Mouse (Mus musculus) C2C12 (cell line): Measurements from ENCODE around the gene Aunip. TPM values are rescaled to one million over a fixed set of nuclear protein-coding genes. Genes with fewer than 3 reads are reported as not detected.

Source experiments
- H3K27me3 ChIP-seq: one replicate; pipeline ENCODE4 v1.6.1; 2011; ENCODE audit not compliant: control insufficient read depth, insufficient read depth, insufficient read length
- H3K36me3 ChIP-seq: one replicate; pipeline ENCODE4 v1.6.1; 2011; ENCODE audit not compliant: control insufficient read depth, insufficient read depth
- H3K4me3 ChIP-seq: one replicate; pipeline ENCODE4 v1.5.1; 2011; ENCODE audit warnings: mild to moderate bottlenecking, control low read depth; ENCODE audit not compliant: poor library complexity, insufficient read depth, severe bottlenecking
- H3K79me2 ChIP-seq: one replicate; pipeline ENCODE4 v1.6.1; 2011; ENCODE audit not compliant: control insufficient read depth, insufficient read depth
- H3K79me3 ChIP-seq: one replicate; pipeline ENCODE4 v1.6.1; 2011; ENCODE audit warnings: low read depth, control low read depth
- H3ac ChIP-seq: one replicate; pipeline ENCODE3; 2011; ENCODE audit warnings: low read depth; ENCODE audit not compliant: control insufficient read depth, insufficient read length
- CEBPB ChIP-seq: IDR thresholded peaks from one replicate; pipeline ENCODE4 v1.6.1; 2011; ENCODE audit warnings: low read depth, mild to moderate bottlenecking, control low read depth, moderate library complexity
- CTCF ChIP-seq: IDR thresholded peaks from one replicate; pipeline ENCODE4 v1.5.1; 2011; ENCODE audit not compliant: control insufficient read depth, insufficient read depth, insufficient read length
- FOSL1 ChIP-seq: IDR thresholded peaks from one replicate; pipeline ENCODE4 v1.8.0; 2011; ENCODE audit warnings: mild to moderate bottlenecking, low read length; ENCODE audit not compliant: poor library complexity, insufficient read depth, severe bottlenecking
- MAX ChIP-seq: IDR thresholded peaks from one replicate; pipeline ENCODE4 v1.6.1; 2011; ENCODE audit warnings: mild to moderate bottlenecking, control low read depth
- MYOD1 ChIP-seq: IDR thresholded peaks from one replicate; pipeline ENCODE4 v1.6.1; 2011; ENCODE audit warnings: low read depth; ENCODE audit not compliant: control insufficient read depth, insufficient read length
- MYOG ChIP-seq: IDR thresholded peaks from one replicate; pipeline ENCODE4 v1.6.1; 2011; ENCODE audit not compliant: control insufficient read depth, insufficient read length; ENCODE audit errors: extremely low read depth
- USF1 ChIP-seq: IDR thresholded peaks from one replicate; pipeline ENCODE4 v1.6.1; 2011; ENCODE audit warnings: low read depth, mild to moderate bottlenecking, control low read depth, moderate library complexity
- polyA plus RNA-seq: library from polyadenylated mRNA; unstranded; fragments of >200 nt; fragmentation: generic; extraction: Trizol; gene quantifications from one replicate; pipeline ENCODE4 v1.2.1, GENCODE M21; 2012; ENCODE audit warnings: missing spikeins

Aunip gene
- polyA plus RNA-seq, 1 experiment, result 14.9 TPM

DNA sequence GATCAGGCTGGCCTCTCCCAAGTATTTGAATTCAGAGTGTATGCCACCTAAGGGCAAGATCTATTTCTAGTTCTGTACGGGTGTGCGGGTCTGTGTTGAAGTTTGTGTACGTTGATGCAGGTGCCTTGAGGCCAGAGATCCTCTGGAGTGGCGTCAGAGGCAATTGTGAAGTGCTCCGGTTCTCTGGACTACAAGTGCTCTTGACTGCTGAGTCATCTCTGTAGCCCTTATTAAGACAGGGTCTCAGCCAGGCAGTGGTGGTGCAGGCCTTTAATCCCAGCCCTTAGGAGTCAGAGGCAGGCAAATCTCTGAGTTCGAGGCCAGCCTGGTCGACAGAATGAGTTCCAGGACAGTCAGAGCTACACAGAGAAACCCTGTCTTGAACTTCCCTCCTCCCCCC, 4.8 kb downstream of the Aunip start:
- TF ChIP-seq CEBPB, result no peak
- TF ChIP-seq FOSL1, result no peak
- no peak for TF ChIP-seq USF1
- TF ChIP-seq MYOD1, result no peak
- no peak for TF ChIP-seq CTCF
- no peak for TF ChIP-seq MYOG
- Histone ChIP-seq H3K36me3 (peaks cover 19% of the 10 kb centered on the region), H3K27me3 (no peaks in the 10 kb centered on the region)

GRCm38 (mm10) chr4:134516981-134517380, 6.2 kb downstream of the Aunip start:
- Histone ChIP-seq H3ac (no peak overlapping the region), H3K27me3 (no peaks in the 10 kb centered on the region), H3K79me3 (peaks cover 42% of the 10 kb centered on the region), H3K79me2 (peaks cover 82% of the 10 kb centered on the region), H3K4me3 (no peak overlapping the region), H3K36me3 (peaks cover 21% of the 10 kb centered on the region)
- TF ChIP-seq MYOD1 (no peak), CEBPB (no peak), USF1 (no peak), MAX (no peak), MYOG (no peak)

More for the DNA sequence above, 4.8 kb downstream of the Aunip start:
- Histone ChIP-seq H3K79me2 (peaks cover 90% of the 10 kb centered on the region), H3ac (no peak overlapping the region), H3K4me3 (no peak overlapping the region), H3K79me3 (peaks cover 48% of the 10 kb centered on the region)

DNA sequence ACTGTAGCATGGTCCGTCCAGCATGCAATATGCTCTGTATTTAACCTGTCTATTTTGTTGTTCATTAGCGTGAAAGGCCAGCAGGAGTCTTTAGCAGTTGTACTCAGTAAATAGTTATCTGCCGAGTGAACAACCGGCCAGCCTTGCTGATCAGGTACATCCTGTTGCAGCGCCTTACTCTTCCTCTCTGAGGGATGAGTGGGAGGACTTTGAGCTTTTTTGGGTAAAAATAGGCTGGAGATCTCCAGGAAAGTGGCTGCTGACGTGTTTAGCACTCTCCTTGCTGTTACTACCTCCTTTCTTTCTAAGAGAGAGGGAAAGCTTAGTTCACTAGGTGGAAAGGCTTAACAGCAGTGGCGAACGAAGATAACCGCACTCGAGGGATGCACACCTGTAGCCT, 6.9 kb downstream of the Aunip start:
- no peak overlapping the region for H3ac ChIP-seq
- H3K4me3 ChIP-seq, result no peak overlapping the region
- peaks cover 23% of the 10 kb centered on the region for H3K36me3 ChIP-seq
- no peak for TF ChIP-seq MAX
- no peak for TF ChIP-seq FOSL1
- no peak for TF ChIP-seq MYOG
- no peak for TF ChIP-seq USF1
- no peak for TF ChIP-seq CEBPB
- TF ChIP-seq CTCF, result no peak
- TF ChIP-seq MYOD1, result no peak
- H3K27me3 ChIP-seq, result no peaks in the 10 kb centered on the region
- H3K79me2 ChIP-seq, result peaks cover 77% of the 10 kb centered on the region
- peaks cover 41% of the 10 kb centered on the region for H3K79me3 ChIP-seq

GRCm38 (mm10) chr4:134518541-134518940, 7.7 kb downstream of the Aunip start:
- H3K79me2 ChIP-seq, result peaks cover 72% of the 10 kb centered on the region
- H3K36me3 ChIP-seq, result peaks cover 31% of the 10 kb centered on the region
- peaks cover 37% of the 10 kb centered on the region for H3K79me3 ChIP-seq
- TF ChIP-seq FOSL1 (no peak), MYOG (no peak), CEBPB (no peak), MAX (no peak), MYOD1 (no peak)
- H3K4me3 ChIP-seq, result no peak overlapping the region
- H3ac ChIP-seq, result no peak overlapping the region
- no peaks in the 10 kb centered on the region for H3K27me3 ChIP-seq

DNA sequence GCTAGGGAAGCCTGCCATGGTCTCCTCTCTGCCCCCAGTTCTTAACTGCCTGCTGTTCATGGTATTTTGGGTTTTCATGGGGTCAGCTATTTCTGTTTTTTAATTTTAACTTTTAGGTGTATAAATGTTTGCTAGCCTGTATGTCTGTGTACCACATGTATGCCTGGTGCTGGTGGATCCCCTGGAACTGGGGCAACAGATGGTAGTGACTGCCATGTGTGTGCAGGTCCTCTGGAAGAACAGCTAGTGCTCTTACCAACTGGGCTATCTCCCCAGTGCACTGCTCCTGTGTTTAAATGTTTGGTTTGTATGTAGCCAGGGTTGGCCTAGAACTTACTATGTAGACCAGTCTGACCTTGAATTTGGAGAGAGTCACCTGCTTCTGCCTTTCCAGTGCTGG, 8.5 kb downstream of the Aunip start:
- H3ac ChIP-seq, result no peak overlapping the region
- peaks cover 64% of the 10 kb centered on the region for H3K79me2 ChIP-seq
- no peaks in the 10 kb centered on the region for H3K27me3 ChIP-seq
- H3K36me3 ChIP-seq, result peaks cover 29% of the 10 kb centered on the region
- no peak for TF ChIP-seq FOSL1
- peaks cover 30% of the 10 kb centered on the region for H3K79me3 ChIP-seq
- no peak overlapping the region for H3K4me3 ChIP-seq

DNA sequence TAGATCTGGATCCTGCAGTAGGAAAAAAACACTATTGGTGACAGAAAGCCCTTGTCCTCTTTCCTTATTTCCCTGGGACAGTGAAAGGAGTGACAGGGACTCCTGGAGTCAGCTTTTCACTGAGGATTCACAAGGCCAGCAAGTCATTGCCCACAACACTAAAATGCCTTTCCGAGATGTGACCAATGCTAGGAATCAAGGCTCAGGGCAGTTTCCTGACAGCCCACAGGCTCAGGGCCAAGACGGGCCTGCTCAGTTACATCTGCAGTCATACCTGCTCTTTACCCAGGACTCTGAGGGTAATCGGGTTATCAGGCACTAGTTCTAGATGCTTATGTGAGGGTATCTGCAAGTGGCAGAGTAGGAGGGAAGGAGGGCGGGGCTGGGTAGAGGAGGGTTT, 12.6 kb downstream of the Aunip start:
- TF ChIP-seq MYOD1, result no peak
- no peaks in the 10 kb centered on the region for H3K27me3 ChIP-seq
- H3K79me2 ChIP-seq, result peaks cover 23% of the 10 kb centered on the region
- no peak overlapping the region for H3ac ChIP-seq
- no peak overlapping the region for H3K4me3 ChIP-seq
- H3K36me3 ChIP-seq, result peaks cover 63% of the 10 kb centered on the region
- peaks cover 13% of the 10 kb centered on the region for H3K79me3 ChIP-seq

DNA sequence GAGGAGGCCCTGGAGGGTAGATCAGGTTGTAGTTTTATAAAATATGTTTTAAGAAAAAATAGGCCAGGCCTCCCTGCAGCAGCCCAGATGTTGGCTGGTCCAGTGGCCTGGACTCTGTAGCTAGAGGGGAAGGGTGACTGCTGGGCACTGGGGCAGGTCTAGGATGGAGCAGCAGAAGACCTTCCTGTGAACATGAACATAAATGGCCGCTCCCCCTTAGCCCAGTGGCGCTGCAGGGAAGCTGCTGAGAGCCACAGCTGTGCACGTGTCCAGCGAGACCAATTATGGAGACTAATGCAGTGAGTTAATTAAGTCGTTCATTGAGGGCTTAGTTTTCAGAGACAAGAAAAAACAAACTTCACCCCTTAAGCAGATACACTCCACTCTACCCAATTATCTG, 15.0 kb downstream of the Aunip start:
- H3K36me3 ChIP-seq, result peaks cover 68% of the 10 kb centered on the region
- TF ChIP-seq MYOD1, result no peak
- no peak for TF ChIP-seq CTCF
- TF ChIP-seq MYOG, result no peak
- TF ChIP-seq CEBPB, result no peak
- no peak for TF ChIP-seq USF1
- no peak for TF ChIP-seq MAX
- TF ChIP-seq FOSL1, result no peak
- H3K79me3 ChIP-seq, result peaks cover 3% of the 10 kb centered on the region
- no peak overlapping the region for H3ac ChIP-seq
- H3K27me3 ChIP-seq, result no peaks in the 10 kb centered on the region
- peaks cover under 1% of the 10 kb centered on the region for H3K79me2 ChIP-seq
- H3K4me3 ChIP-seq, result no peak overlapping the region
